Mouse (Mus musculus) liver, embryonic 15.5 days (tissue): ENCODE measurements around the gene Nrros. TPM values are rescaled to one million over a fixed set of nuclear protein-coding genes. Genes with fewer than 3 reads are reported as not detected.
A peak's percentile ranks its signal among the peaks of the same experiment; 100 is the strongest.

Source experiments
- ATAC-seq: fragments of 200-750 bp; cut with Nextera tagmentation; 2 replicates; pipeline ENCODE4 v1.8.0; 2017; ENCODE audit warnings: moderate number of reproducible peaks, mild to moderate bottlenecking, moderate library complexity; ENCODE audit not compliant: insufficient read depth
- H3K27ac ChIP-seq: fragments of 300-500 bp; sonication (generic); replicated peaks from 2 replicates; pipeline ENCODE4 v1.5.1; 2015; ENCODE audit warnings: mild to moderate bottlenecking, inconsistent platforms
- H3K27me3 ChIP-seq: fragments of 300-500 bp; sonication (generic); 2 replicates; pipeline ENCODE4 v1.6.1; 2015; ENCODE audit warnings: mild to moderate bottlenecking, inconsistent platforms
- H3K36me3 ChIP-seq: fragments of 300-500 bp; sonication (generic); replicated peaks from 2 replicates; pipeline ENCODE4 v1.6.1; 2015; ENCODE audit warnings: moderate library complexity, mild to moderate bottlenecking, inconsistent platforms
- H3K4me1 ChIP-seq: fragments of 300-500 bp; sonication (generic); replicated peaks from 2 replicates; pipeline ENCODE4 v1.6.1; 2015; ENCODE audit warnings: inconsistent platforms
- H3K4me2 ChIP-seq: fragments of 300-500 bp; sonication (generic); 2 replicates; pipeline ENCODE4 v1.6.1; 2015; ENCODE audit warnings: moderate library complexity, mild to moderate bottlenecking, inconsistent platforms
- H3K4me3 ChIP-seq: fragments of 300-500 bp; sonication (generic); replicated peaks from 2 replicates; pipeline ENCODE4 v1.5.1; 2015; ENCODE audit warnings: mild to moderate bottlenecking, inconsistent platforms
- H3K9ac ChIP-seq: fragments of 300-500 bp; sonication (generic); 2 replicates; pipeline ENCODE4 v1.6.1; 2015; ENCODE audit warnings: moderate library complexity, mild to moderate bottlenecking, inconsistent platforms
- H3K9me3 ChIP-seq: fragments of 300-500 bp; sonication (generic); replicated peaks from 2 replicates; pipeline ENCODE4 v1.6.1; 2016; ENCODE audit warnings: inconsistent platforms
- WGBS: fragments of 180-500 bp; shearing (Covaris S2); methylation state at CpG from one replicate; pipeline ENCODE4 v1.1.7; 2015; ENCODE audit warnings: mixed read lengths; ENCODE audit not compliant: insufficient replicate concordance; 5-methylcytosine and 5-hydroxymethylcytosine counted together
- polyA plus RNA-seq: library from polyadenylated mRNA; unstranded; fragments of >200 nt; fragmentation: Nextera tagmentation; extraction: Ambion mirVana; gene quantifications from 2 replicates; pipeline ENCODE4 v1.2.1, GENCODE M21; 2015

Nrros gene
- polyA plus RNA-seq, 1 experiment from 2014 or later = 24.1 TPM

DNA sequence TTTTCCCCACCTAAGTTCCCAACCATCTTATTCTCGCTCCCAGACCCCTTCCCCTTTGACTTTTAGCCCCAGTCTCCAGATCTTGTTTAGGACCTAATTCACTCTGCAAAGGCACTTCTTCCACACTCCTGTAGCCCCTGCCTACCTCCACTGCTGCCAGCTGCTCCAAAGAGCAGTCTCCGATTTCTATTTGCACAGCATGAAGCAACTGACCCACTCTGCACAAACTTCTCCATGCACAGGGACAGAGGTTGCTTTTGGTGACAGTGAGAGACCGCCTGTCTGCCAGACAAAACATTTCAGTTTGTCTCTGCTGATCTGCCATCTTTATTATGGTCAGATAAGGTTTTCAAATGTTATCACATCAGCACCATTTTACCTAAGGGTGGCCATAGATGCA, 32.2 kb downstream of the Nrros start:
- Histone ChIP-seq H3K9me3 (no peaks in the 10 kb centered on the region), H3K27ac (no peak overlapping the region), H3K36me3 (no peaks in the 10 kb centered on the region), H3K4me3 (no peak overlapping the region), H3K4me2 (no peak overlapping the region), H3K4me1 (peaks cover 24% of the 10 kb centered on the region), H3K27me3 (no peaks in the 10 kb centered on the region), H3K9ac (no peak overlapping the region)
- ATAC-seq = peak; percentile 53; the same call in 1 of the 2 replicates
- 67% methylated on average over 3 of the region's 3 CpGs for WGBS

- peak; percentile 82 for ATAC-seq
- Histone ChIP-seq H3K9ac (peak overlapping the region; percentile 30), H3K9me3 (no peaks in the 10 kb centered on the region), H3K4me3 (peak overlapping the region; percentile 50), H3K4me2 (peak overlapping the region; percentile 70), H3K27ac (peak overlapping the region; percentile 39), H3K4me1 (peaks cover 24% of the 10 kb centered on the region), H3K27me3 (no peaks in the 10 kb centered on the region), H3K36me3 (no peaks in the 10 kb centered on the region)
- WGBS = 15% methylated on average over 16 of the region's 16 CpGs
Measured at GRCm38 (mm10) chr16:32130190-32130826, 35.1 kb downstream of the Nrros start.

GRCm38 (mm10) chr16:32129449-32130189, 35.8 kb downstream of the Nrros start:
- peak overlapping the region; percentile 50 for H3K4me3 ChIP-seq
- 0 out of 2 replicates have a peak, but pooled peaks have one; percentile 4 for ATAC-seq
- H3K9me3 ChIP-seq = no peaks in the 10 kb centered on the region
- H3K4me2 ChIP-seq = peak overlapping the region; percentile 70
- peak overlapping the region; percentile 39 for H3K27ac ChIP-seq
- no peaks in the 10 kb centered on the region for H3K27me3 ChIP-seq
- 38% methylated on average over 20 of the region's 20 CpGs for WGBS
- H3K9ac ChIP-seq = peak overlapping the region; percentile 30
- peaks cover 24% of the 10 kb centered on the region for H3K4me1 ChIP-seq
- H3K36me3 ChIP-seq = no peaks in the 10 kb centered on the region

DNA sequence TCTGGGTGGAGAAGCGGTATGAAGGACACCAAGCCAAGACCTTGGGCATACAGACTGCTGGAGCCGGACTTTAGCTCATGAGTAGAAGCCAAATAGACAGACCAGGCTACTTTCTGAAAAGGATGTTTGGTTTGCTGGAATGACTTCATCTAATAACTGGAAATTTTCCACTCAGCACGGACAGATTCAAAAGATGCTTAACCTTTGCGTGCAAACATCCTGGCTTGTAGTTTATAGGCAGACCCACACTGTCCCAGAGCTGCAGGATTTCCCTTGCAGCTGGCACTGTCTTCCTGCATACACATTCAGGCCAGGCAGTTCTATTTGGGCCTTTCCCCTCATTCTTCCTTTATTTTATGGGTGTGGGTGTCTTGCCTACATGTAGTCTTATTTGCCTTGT, 38.3 kb downstream of the Nrros start:
- Histone ChIP-seq H3K36me3 (no peaks in the 10 kb centered on the region), H3K9me3 (no peaks in the 10 kb centered on the region), H3K9ac (no peak overlapping the region), H3K4me3 (no peak overlapping the region), H3K4me1 (peaks cover 24% of the 10 kb centered on the region), H3K27ac (no peak overlapping the region), H3K4me2 (no peak overlapping the region), H3K27me3 (no peaks in the 10 kb centered on the region)
- ATAC-seq = no peak
- 60% methylated on average over 4 of the region's 4 CpGs for WGBS

DNA sequence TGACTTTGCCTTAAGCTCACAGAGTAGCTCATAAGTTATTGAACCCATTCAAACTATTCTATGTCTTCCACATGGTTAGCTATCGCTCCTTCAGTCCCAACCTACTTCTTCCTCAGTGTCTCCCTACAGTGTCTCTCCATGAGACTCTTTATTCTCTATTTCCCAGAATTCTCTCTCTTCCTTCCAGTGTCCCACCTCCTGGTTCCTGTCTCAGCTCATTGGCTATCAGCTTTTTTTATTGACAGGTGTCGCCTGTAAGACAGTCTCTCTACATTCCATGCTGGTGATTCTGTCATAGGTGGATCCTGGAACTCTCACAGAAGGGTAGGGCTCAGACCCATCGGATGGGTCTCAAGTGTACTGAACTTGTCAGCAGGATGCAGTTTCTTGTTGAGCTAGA, 40.0 kb downstream of the Nrros start:
- no peaks in the 10 kb centered on the region for H3K27me3 ChIP-seq
- H3K36me3 ChIP-seq = no peaks in the 10 kb centered on the region
- no peak overlapping the region for H3K4me2 ChIP-seq
- 65% methylated on average over 3 of the region's 3 CpGs for WGBS
- no peak for ATAC-seq
- H3K4me1 ChIP-seq = peaks cover 13% of the 10 kb centered on the region
- no peak overlapping the region for H3K9ac ChIP-seq
- H3K4me3 ChIP-seq = no peak overlapping the region
- no peaks in the 10 kb centered on the region for H3K9me3 ChIP-seq
- H3K27ac ChIP-seq = no peak overlapping the region

- Histone ChIP-seq H3K36me3 (no peaks in the 10 kb centered on the region), H3K4me2 (no peak overlapping the region), H3K4me3 (no peak overlapping the region), H3K9me3 (no peaks in the 10 kb centered on the region), H3K9ac (no peak overlapping the region), H3K27ac (no peak overlapping the region; the same call in 1 of the 2 replicates), H3K27me3 (no peaks in the 10 kb centered on the region), H3K4me1 (peaks cover 7% of the 10 kb centered on the region)
- 50% methylated on average over 17 of the region's 17 CpGs for WGBS
- no peak for ATAC-seq
Measured at GRCm38 (mm10) chr16:32124444-32125335, 40.7 kb downstream of the Nrros start.

- Histone ChIP-seq H3K27ac (no peak overlapping the region), H3K4me3 (no peak overlapping the region), H3K27me3 (no peaks in the 10 kb centered on the region), H3K9ac (no peak overlapping the region), H3K4me2 (no peak overlapping the region), H3K4me1 (peaks cover under 1% of the 10 kb centered on the region), H3K9me3 (no peaks in the 10 kb centered on the region), H3K36me3 (no peaks in the 10 kb centered on the region)
- WGBS = 69% methylated on average over 7 of the region's 7 CpGs
- no peak for ATAC-seq
Measured at GRCm38 (mm10) chr16:32124020-32124419, 41.4 kb downstream of the Nrros start.

DNA sequence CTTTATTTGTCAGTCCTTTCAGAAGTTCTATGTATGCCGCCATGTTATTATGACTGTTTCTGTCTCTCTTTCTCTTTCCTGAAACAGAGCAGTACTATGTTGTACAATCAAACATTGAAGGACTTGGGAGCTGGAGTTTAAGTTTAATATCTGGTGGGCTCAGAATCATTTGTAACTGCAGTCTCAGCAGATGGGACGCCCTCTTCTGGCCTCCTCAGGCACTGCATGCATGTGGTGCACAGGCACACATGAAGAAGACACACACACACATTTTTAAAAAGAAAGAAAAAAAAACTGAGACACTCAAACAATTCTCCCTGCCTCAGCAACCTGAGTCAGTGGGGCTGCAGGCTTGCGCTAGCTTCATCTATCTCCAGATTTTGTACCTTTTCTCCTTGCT, 44.9 kb downstream of the Nrros start:
- WGBS = 66% methylated on average over 3 of the region's 3 CpGs
- peaks cover 11% of the 10 kb centered on the region for H3K4me1 ChIP-seq
- no peaks in the 10 kb centered on the region for H3K27me3 ChIP-seq
- H3K4me3 ChIP-seq = no peak overlapping the region
- no peak overlapping the region for H3K9ac ChIP-seq
- no peak for ATAC-seq
- H3K9me3 ChIP-seq = no peaks in the 10 kb centered on the region
- H3K27ac ChIP-seq = no peak overlapping the region
- H3K4me2 ChIP-seq = no peak overlapping the region
- H3K36me3 ChIP-seq = no peaks in the 10 kb centered on the region

- Histone ChIP-seq H3K9ac (no peak overlapping the region), H3K9me3 (no peaks in the 10 kb centered on the region), H3K27ac (no peak overlapping the region), H3K27me3 (no peaks in the 10 kb centered on the region), H3K4me2 (no peak overlapping the region), H3K36me3 (no peaks in the 10 kb centered on the region), H3K4me3 (no peak overlapping the region), H3K4me1 (peaks cover 39% of the 10 kb centered on the region)
- 20% methylated on average over 5 of the region's 5 CpGs for WGBS
- ATAC-seq = no peak
Measured at GRCm38 (mm10) chr16:32116186-32116585, 49.2 kb downstream of the Nrros start.

GRCm38 (mm10) chr16:32115781-32116180, 49.6 kb downstream of the Nrros start:
- Histone ChIP-seq H3K36me3 (no peaks in the 10 kb centered on the region), H3K4me1 (peaks cover 39% of the 10 kb centered on the region), H3K27ac (no peak overlapping the region), H3K4me3 (no peak overlapping the region), H3K9me3 (no peaks in the 10 kb centered on the region), H3K27me3 (no peaks in the 10 kb centered on the region), H3K4me2 (peak overlapping the region; percentile 27), H3K9ac (0 out of 2 replicates have a peak overlapping the region, but pooled peaks have one; percentile 5)
- 25% methylated on average over 6 of the region's 6 CpGs for WGBS
- ATAC-seq = no peak
